Mouse (Mus musculus): ENCODE results near the gene Dock9. TPM values are rescaled to one million over a fixed set of nuclear protein-coding genes. Genes with fewer than 3 reads are reported as not detected.

The Dock9 gene
- polyA plus RNA-seq (2016; fragmentation: Nextera tagmentation; extraction: Ambion mirVana), result 5.4 and 5.5 TPM in 2 replicates

DNA sequence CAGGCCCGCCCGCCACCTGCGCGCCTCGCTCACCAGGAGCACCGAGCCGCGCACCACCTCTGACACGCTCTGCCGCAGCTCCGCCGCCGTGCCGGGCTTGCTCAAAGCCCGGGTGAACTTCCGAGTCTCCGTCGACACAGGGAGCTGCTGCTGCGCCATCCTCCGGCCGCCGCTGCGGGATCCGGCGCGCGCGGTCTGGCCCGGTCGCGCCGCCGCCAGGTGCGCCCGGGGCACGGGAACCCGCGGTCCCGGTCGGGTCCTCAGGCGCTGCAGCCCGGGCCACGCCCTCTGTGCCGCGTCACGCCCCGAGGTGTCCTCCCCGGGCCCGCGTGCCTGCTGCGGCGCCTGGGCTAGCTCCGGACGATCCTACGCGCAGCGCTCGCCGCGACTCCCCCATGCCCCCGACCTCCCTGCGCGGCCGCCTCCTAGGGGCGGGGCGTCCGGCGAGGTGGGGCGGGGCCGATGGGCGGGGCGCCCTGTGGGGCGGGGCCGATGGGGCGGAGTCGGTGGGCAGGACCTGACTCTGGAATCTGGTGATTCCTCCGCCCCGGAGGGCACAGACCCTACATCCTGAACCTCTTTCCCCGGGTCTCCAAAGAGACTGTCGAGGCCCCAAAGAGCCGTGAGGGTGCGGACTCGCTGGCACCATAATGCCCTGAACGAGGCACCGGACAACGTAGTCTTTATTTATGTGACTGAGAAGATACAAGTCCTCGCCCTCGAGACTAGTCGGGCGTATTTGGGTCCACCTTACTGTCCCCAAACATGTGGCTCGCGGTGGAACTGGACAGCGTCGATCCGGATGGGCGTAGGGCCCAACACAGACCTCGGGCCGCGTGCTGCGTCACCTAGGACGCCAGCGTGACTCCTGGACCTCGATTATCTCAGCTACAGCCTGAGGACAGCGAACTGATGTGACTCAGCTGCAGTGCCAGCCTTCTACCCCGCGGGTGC is at the start of gene Dock9:
Gene Dock9 (minus strand): TSS at position 381 of the 954 bp plus-strand sequence.
- ATAC-seq (ENCODE audit: low FRiP score, low read depth), result peak; percentile 88
- Histone ChIP-seq H3K36me3 (no peaks in the 10 kb centered on the region), H3K4me1 (peaks cover 9% of the 10 kb centered on the region; the same call in 1 of the 2 replicates), H3K9ac (replicated peaks) (peak within 1 kb of the TSS; percentile 64), H3K4me3 (peak within 1 kb of the TSS; percentile 76), H3K27ac (replicated peaks) (peak within 1 kb of the TSS; percentile 78), H3K9me3 (no peaks in the 10 kb centered on the region), H3K27me3 (peaks cover 29% of the 10 kb centered on the region), H3K4me2 (replicated peaks) (peak within 1 kb of the TSS; percentile 90)
- under 1% methylated on average over 97 of the region's 106 CpGs for WGBS

GRCm38 (mm10) chr14:121844486-121844885 is 46.8 kb upstream of the Dock9 start:
- Histone ChIP-seq H3K4me1 (no peaks in the 10 kb centered on the region), H3K27ac (replicated peaks) (no peak overlapping the region), H3K9ac (replicated peaks) (no peak overlapping the region), H3K4me3 (no peak overlapping the region), H3K4me2 (replicated peaks) (no peak overlapping the region), H3K36me3 (no peaks in the 10 kb centered on the region), H3K9me3 (peaks cover 9% of the 10 kb centered on the region; the same call in 1 of the 2 replicates), H3K27me3 (no peaks in the 10 kb centered on the region)
- ATAC-seq (ENCODE audit: low FRiP score, low read depth), result no peak
- 57% methylated on average over 8 of the region's 8 CpGs for WGBS

DNA sequence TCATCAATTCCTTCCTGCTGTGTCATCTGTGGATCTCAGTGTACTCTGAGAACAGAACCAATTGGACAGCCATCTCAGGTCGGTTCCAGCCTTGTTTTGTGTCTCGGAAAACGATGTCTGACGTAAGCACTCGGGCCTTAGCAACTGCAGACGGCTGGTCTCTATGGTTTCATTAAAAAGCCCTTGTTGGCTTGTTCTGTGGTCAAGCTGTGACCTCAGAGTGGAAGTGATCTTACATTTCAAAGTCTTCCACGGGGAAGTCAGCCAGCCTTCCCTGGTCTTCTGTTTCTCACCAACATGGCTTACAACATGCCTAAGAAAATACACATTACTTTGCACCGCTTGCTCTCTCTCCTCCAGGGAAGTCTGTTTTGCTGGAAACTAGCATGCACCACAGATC is 42.6 kb upstream of the Dock9 start:
- no peak for ATAC-seq (ENCODE audit: low FRiP score, low read depth)
- H3K27ac ChIP-seq (replicated peaks), result no peak overlapping the region
- H3K27me3 ChIP-seq, result no peaks in the 10 kb centered on the region
- peaks cover 27% of the 10 kb centered on the region for H3K9me3 ChIP-seq
- no peak overlapping the region for H3K4me2 ChIP-seq (replicated peaks)
- no peaks in the 10 kb centered on the region for H3K4me1 ChIP-seq
- WGBS, result 85% methylated on average over 8 of the region's 8 CpGs
- H3K9ac ChIP-seq (replicated peaks), result no peak overlapping the region
- H3K4me3 ChIP-seq, result no peak overlapping the region
- H3K36me3 ChIP-seq, result no peaks in the 10 kb centered on the region

- Histone ChIP-seq H3K9me3 (peaks cover 27% of the 10 kb centered on the region), H3K9ac (replicated peaks) (no peak overlapping the region), H3K4me1 (no peaks in the 10 kb centered on the region), H3K4me2 (replicated peaks) (no peak overlapping the region), H3K36me3 (no peaks in the 10 kb centered on the region), H3K27ac (replicated peaks) (no peak overlapping the region), H3K4me3 (no peak overlapping the region), H3K27me3 (no peaks in the 10 kb centered on the region)
- WGBS, result 89% methylated on average over 4 of the region's 4 CpGs
- no peak for ATAC-seq (ENCODE audit: low FRiP score, low read depth)
Measured at GRCm38 (mm10) chr14:121838161-121838560, 40.5 kb upstream of the Dock9 start.

- no peak for ATAC-seq (ENCODE audit: low FRiP score, low read depth)
- Histone ChIP-seq H3K4me2 (replicated peaks) (no peak overlapping the region), H3K27ac (replicated peaks) (no peak overlapping the region), H3K9ac (replicated peaks) (no peak overlapping the region), H3K4me1 (no peaks in the 10 kb centered on the region), H3K27me3 (no peaks in the 10 kb centered on the region), H3K36me3 (no peaks in the 10 kb centered on the region), H3K4me3 (no peak overlapping the region), H3K9me3 (peaks cover 10% of the 10 kb centered on the region; the same call in 1 of the 2 replicates)
- 93% methylated on average over 2 of the region's 2 CpGs for WGBS
Measured at GRCm38 (mm10) chr14:121833001-121833520, 35.4 kb upstream of the Dock9 start.

- no peaks in the 10 kb centered on the region for H3K36me3 ChIP-seq
- no peaks in the 10 kb centered on the region for H3K4me1 ChIP-seq
- H3K27ac ChIP-seq (replicated peaks), result no peak overlapping the region
- 0 out of 2 replicates have a peak, but pooled peaks cover 4% of the 10 kb centered on the region for H3K9me3 ChIP-seq
- no peak for ATAC-seq (ENCODE audit: low FRiP score, low read depth)
- H3K27me3 ChIP-seq, result no peaks in the 10 kb centered on the region
- H3K9ac ChIP-seq (replicated peaks), result no peak overlapping the region
- 87% methylated on average over 4 of the region's 4 CpGs for WGBS
- H3K4me2 ChIP-seq (replicated peaks), result no peak overlapping the region
- H3K4me3 ChIP-seq, result no peak overlapping the region
Measured at GRCm38 (mm10) chr14:121829816-121830442, 32.3 kb upstream of the Dock9 start.

GRCm38 (mm10) chr14:121827091-121827490 is 29.5 kb upstream of the Dock9 start:
- H3K9ac ChIP-seq (replicated peaks), result no peak overlapping the region
- H3K4me2 ChIP-seq (replicated peaks), result no peak overlapping the region
- 0 out of 2 replicates have a peak, but pooled peaks cover 4% of the 10 kb centered on the region for H3K9me3 ChIP-seq
- no peaks in the 10 kb centered on the region for H3K36me3 ChIP-seq
- no peak for ATAC-seq (ENCODE audit: low FRiP score, low read depth)
- no peaks in the 10 kb centered on the region for H3K27me3 ChIP-seq
- WGBS, result 85% methylated on average over 7 of the region's 7 CpGs
- H3K27ac ChIP-seq (replicated peaks), result no peak overlapping the region
- no peak overlapping the region for H3K4me3 ChIP-seq
- H3K4me1 ChIP-seq, result no peaks in the 10 kb centered on the region

- H3K36me3 ChIP-seq, result no peaks in the 10 kb centered on the region
- H3K4me1 ChIP-seq, result no peaks in the 10 kb centered on the region
- no peak overlapping the region for H3K4me2 ChIP-seq (replicated peaks)
- H3K9me3 ChIP-seq, result 0 out of 2 replicates have a peak, but pooled peaks cover 4% of the 10 kb centered on the region
- WGBS, result 79% methylated on average over 10 of the region's 10 CpGs
- no peaks in the 10 kb centered on the region for H3K27me3 ChIP-seq
- ATAC-seq (ENCODE audit: low FRiP score, low read depth), result no peak
- no peak overlapping the region for H3K4me3 ChIP-seq
- no peak overlapping the region for H3K27ac ChIP-seq (replicated peaks)
- H3K9ac ChIP-seq (replicated peaks), result no peak overlapping the region
Measured at GRCm38 (mm10) chr14:121825521-121826445, 28.1 kb upstream of the Dock9 start.

DNA sequence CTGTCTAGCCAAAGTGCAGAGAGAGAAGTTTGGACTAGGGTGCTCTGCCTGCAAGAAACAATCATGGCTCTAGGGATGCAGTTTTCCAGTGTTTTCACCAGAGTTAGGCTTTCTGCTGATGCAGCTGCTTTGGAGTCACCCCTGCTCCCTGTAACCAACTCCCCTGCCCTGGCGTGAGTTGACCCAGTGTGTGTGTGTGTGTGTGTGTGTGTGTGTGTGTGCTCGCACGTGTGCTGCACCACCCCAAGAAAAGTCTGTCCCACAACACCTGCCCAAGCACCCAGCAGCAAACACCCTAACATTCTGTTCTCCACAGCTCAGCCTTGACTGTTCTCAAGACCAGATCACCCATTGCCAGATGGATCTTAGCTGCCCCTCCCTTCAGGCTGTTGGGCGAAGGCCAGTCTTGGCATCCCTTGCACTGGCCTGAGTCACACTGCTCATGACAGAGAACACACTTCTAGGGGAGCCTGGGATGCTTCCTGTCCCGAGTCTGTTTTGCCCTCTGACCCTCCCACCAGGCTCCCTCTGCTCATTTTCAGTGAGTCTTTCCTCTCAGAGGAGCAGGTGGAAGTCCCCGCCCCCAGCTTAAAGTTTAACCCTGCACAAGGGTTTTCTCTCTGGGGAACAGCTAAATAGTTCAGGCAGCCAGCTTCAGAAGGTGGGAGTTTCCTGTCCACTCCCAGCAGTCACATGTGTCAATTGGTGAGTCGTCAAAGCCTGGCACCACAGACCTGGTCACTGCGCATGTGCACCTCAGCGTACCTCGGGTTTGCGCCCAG is 26.9 kb upstream of the Dock9 start:
- ATAC-seq (ENCODE audit: low FRiP score, low read depth), result no peak
- no peak overlapping the region for H3K9ac ChIP-seq (replicated peaks)
- WGBS, result 74% methylated on average over 11 of the region's 11 CpGs

DNA sequence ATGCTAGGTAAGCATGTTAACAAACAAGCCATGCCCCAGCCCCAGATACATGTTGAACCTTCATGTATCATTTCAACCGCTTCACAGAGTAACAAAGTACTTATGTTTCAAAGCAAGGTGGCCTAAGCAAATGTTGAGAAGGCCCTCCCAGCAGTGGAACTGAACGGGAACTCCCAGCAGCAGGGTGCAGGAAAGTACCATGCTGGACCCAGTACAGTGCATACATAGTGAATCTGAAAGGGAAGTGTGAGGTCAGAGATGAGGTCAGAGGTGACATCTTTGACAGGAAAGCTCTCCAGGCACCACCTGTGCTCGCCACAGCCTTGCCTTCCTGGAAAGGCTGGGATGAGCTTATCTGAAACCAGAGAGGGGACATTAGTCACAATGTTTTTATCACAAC is 25.4 kb upstream of the Dock9 start:
- no peak overlapping the region for H3K27ac ChIP-seq (replicated peaks)
- ATAC-seq (ENCODE audit: low FRiP score, low read depth), result no peak
- no peaks in the 10 kb centered on the region for H3K27me3 ChIP-seq
- no peaks in the 10 kb centered on the region for H3K9me3 ChIP-seq
- H3K4me1 ChIP-seq, result no peaks in the 10 kb centered on the region
- no peak overlapping the region for H3K4me2 ChIP-seq (replicated peaks)
- no peak overlapping the region for H3K9ac ChIP-seq (replicated peaks)
- no peaks in the 10 kb centered on the region for H3K36me3 ChIP-seq
- WGBS, result 77% methylated on average over 3 of the region's 3 CpGs
- no peak overlapping the region for H3K4me3 ChIP-seq

More for the DNA sequence above, 26.9 kb upstream of the Dock9 start:
- Histone ChIP-seq H3K4me2 (replicated peaks) (no peak overlapping the region), H3K36me3 (no peaks in the 10 kb centered on the region), H3K4me3 (no peak overlapping the region), H3K27ac (replicated peaks) (no peak overlapping the region), H3K27me3 (no peaks in the 10 kb centered on the region), H3K9me3 (0 out of 2 replicates have a peak, but pooled peaks cover 3% of the 10 kb centered on the region), H3K4me1 (no peaks in the 10 kb centered on the region)

- ATAC-seq (ENCODE audit: low FRiP score, low read depth), result no peak
- H3K9ac ChIP-seq (replicated peaks), result no peak overlapping the region
- H3K9me3 ChIP-seq, result no peaks in the 10 kb centered on the region
- no peak overlapping the region for H3K27ac ChIP-seq (replicated peaks)
- H3K4me1 ChIP-seq, result no peaks in the 10 kb centered on the region
- H3K4me3 ChIP-seq, result no peak overlapping the region
- no peaks in the 10 kb centered on the region for H3K36me3 ChIP-seq
- H3K27me3 ChIP-seq, result no peaks in the 10 kb centered on the region
- H3K4me2 ChIP-seq (replicated peaks), result no peak overlapping the region
- 88% methylated on average over 8 of the region's 8 CpGs for WGBS
Measured at GRCm38 (mm10) chr14:121822506-121822905, 24.9 kb upstream of the Dock9 start.
